Mouse (Mus musculus) large intestine, adult 2 months (tissue): ENCODE results near the gene Atrnl1. TPM values are rescaled to one million over a fixed set of nuclear protein-coding genes. Genes with fewer than 3 reads are reported as not detected.

Experiments
- DNase-seq: peaks from one replicate; pipeline ENCODE4 v3.0.0-alpha.2; 2012; ENCODE audit warnings: low read depth, low spot score
- WGBS: fragments of 180-500 bp; shearing (Covaris S2); methylation state at CpG from one replicate; pipeline ENCODE4 v1.1.7; 2018; 5-methylcytosine and 5-hydroxymethylcytosine counted together
- polyA plus RNA-seq: library from polyadenylated mRNA; depleted of rRNA; stranded (reverse); fragments of >200 nt; gene quantifications from 2 replicates; pipeline ENCODE4 v1.2.3, GENCODE M21; 2012

Gene Atrnl1
- polyA plus RNA-seq, 1 experiment: 6.8 TPM

DNA sequence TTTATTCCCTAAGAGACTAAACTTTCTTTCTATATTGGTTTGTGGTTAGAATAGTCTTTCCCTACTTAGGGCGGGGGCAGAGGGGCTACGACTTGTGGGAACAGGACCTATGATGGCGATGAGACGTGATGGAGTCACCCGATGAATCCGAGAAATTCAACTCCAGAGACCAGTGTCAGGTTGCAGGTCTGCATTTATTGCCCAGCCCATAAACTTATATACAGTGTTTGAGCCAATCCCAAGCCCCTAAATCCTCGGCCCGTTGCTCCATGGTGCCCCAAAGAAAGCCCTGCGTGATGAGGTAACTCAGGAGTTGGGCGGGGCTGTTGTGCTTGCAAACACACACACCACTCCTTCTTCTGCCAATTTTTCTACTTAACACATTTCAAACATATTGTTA is 4.5 kb upstream of the Atrnl1 start:
- DNase-seq: no peak
- WGBS: 52% methylated on average over 10 of the region's 10 CpGs

DNA sequence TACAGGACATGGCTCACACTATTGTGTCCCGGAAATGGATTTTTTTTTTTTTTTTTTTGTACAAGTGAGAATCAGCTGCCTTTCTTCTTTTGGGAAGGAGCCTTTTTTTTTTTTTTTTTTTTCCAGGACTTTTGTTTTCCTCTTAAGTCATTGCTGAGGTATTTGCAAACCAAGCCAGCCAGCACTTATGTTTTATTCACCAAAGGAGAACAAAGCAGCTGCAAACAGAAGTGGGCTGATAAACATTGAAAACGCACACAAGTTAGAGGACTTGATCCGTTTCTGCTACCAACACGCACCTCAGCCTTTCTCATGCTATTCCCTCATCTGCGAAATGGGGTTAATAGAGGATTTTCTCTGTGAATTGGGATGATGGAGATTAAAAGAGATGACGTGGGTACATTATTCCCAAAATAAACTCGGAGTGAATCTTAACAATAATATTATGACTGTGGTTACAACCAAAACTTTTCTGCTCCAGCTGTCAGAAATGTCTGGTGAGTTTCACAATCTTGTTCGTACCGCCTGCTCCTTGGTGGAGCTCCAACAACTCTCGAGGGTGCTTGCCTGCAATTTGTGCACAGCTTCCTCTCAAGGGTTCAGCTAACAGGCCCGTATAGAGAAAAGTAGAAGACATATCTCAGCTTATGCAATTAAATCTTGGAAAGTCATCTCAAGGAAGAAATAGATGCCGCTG is 1.3 kb upstream of the Atrnl1 start:
- 19% methylated on average over 12 of the region's 12 CpGs for WGBS
- DNase-seq: no peak

DNA sequence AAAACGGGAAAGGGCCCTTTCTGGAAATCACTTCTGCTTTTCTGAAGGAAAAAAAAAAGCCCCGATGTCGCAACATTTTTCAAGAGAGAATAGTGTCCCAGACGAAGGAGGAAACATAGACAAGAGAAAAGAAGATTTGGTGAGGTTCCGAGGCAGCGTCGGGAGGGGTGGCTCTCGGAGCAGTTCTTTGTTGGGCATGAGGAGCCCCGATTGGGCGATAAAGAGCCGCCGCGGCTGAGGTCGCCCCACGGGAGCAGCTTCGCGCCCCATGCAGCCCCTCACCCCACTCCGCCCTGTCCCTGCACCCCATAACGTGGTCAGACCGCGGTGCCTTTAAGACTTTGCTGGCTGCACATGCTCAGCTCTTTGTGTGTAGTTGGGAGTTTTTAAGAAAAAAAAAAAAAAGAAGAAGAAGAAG is 767 bp upstream of the Atrnl1 start:
- 1% methylated on average over 21 of the region's 21 CpGs for WGBS
- DNase-seq: no peak

DNA sequence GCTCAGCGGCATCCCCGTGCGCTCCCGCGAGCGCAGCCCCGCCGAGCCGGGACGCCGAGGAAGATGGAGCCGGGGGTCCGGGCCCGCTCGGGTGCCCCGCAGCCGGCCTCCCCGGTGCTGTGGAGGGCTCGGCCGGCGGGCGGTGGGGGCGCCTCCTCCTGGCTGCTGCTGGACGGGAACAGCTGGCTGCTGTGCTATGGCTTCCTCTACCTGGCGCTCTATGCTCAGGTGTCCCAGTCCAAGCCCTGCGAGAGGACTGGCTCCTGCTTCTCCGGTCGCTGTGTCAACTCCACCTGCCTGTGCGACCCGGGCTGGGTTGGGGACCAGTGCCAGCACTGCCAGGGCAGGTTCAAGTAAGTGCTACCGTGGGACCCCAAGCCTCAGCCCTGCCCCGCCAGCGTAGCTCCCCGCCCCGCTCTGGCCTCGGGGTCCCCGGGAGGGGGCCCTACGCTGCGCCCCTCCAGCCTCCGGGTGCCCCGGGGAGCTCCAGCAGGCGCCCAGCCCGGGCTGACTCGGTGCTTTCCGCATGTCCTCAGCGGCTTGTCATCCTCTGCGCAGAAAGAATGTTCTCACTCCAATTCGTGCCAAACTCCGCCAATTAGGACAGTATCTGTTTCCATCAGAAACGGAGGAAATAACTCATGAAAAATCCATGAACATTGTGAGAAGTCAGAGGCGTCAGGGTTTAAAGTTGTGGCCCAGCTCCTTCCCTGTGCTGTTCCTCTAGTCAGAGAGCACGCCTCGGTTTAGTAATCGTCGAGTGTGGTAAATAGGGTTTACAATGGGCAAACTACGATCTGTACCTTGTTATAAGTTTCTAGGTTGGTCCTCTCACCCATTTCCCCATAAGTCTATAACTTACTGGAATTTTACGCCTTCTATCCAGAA is 701 bp downstream of the Atrnl1 start:
- no peak for DNase-seq
- whole genome bisulfite sequencing: 1% methylated on average over 56 of the region's 57 CpGs

DNA sequence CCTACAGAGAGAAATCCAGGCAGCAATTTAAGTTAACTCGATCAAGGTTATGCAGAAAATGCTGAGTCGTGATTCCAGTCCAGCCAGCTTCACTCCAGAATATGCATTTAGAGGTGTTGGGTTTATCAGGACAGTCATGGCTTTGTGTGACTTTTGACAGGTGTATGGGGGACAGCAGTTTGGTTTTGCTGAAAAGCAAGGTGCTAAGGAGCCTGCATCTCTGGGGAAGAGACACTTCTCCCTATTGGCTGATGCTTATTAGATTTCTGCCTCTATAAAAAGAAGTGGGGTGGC is 1.3 kb downstream of the Atrnl1 start:
- no peak for DNase-seq
- WGBS: 10% methylated on average over 2 of the region's 2 CpGs

DNA sequence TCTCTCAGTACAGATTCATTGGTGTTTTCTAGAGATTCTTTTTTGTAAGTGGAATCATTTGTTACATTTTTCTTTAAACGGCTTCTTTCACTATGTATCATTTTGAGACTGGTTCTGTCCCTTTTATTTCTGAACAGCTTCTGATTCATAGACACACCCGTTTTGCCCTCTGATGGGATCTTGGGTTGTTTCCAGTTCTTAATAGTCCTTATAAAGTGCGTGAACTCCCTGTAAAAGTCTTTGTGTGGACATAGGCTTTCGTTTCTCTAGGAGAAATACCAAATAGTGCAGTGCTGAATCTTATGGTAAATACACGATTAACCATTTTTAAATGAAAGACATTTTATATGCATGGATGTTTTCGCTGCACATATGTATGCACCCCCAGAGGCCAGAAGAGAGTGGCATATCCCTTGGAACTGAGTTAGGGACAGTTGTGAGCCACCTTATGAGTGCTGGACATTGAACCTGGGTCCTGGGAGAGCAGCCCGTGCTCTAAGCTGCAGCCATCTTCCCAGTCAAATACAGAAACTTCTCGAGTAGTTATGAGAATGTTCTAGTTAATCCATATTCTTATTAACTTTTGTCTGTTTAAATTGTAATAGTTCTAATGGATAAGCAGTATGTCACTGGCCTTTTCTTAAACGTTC is 5.3 kb downstream of the Atrnl1 start:
- peak; percentile 80 for DNase-seq
- 28% methylated on average over 9 of the region's 9 CpGs for WGBS

DNA sequence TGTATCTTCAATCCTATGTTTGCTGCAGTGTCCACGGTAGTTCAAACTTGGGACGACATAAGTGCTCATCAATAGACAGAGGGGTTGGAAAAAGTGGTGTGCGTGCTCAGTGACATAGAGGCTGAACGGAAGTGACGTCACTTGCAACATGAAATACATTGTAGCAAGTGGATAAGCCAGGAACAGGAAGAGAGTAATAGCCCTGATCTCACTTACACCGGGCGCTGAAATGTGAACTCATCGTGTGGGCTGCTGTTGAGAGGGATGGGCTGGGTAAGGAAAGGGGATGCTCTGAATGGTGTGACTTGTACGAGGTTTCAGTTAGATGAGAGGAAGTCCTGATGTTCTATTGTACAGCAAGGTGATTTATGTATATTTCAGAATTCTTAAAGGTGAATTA is 8.3 kb downstream of the Atrnl1 start:
- DNase-seq: no peak
- WGBS: 86% methylated on average over 9 of the region's 9 CpGs

DNA sequence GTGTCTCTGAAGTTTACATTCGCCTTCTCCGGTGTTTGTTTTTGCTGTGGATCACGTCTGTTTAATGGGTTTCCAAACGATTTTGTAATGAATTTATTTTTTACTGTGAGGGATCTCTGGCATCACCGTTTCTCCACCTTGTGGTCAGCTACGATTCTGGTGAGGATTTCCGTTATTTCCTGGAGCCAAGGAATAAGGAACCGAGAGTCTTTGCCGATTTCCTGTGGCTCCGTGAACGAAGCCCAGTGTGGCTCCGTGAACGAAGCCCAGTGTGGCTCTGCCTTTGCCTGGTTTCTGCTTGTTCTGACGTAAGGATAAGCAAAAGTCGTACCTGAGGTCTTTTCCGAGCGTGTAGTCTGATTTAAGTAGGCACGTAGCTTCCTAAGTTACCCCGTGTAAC is 11.0 kb downstream of the Atrnl1 start:
- DNase-seq: no peak
- WGBS: 80% methylated on average over 19 of the region's 19 CpGs

DNA sequence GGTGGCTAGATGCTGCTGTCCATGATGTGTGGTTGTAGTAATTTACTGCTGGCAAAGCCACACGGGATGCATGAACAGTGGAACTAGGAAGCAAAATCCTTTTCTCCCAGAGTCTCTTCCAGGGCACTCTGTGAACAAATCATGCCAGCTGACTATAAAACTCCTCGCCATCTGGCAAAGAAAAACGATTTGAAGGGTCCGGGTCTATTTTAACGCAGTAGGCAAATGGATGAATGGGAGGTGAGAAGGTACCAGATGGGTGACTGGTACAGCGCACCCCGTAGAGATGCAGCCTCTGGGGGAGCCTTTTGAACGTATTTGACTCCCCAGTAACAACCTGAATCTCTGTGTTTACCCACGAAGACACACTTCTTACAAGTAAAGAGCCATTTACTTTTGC is 14.9 kb downstream of the Atrnl1 start:
- no peak for DNase-seq
- WGBS: 80% methylated on average over 9 of the region's 9 CpGs

DNA sequence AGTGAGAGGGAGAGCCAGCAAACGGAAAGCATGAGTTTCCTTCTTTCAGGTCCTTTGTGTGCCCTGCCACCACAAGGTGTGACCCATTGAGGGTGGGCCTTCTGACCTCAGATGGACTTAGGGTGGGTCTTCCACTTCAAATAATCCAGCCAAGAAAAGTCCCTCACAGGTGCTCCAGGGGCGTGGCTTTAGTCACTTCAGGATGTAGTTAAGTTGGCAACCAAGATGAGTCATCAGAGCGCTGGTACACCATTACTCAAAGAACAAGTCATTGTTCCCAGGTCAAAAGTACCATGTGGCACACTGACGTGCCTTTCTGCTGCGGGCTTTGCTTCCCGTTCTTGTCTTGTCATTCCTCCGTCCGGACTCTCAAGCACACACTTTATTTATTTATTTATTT is 16.4 kb downstream of the Atrnl1 start:
- 35% methylated on average over 8 of the region's 8 CpGs for WGBS
- peak; percentile 95 for DNase-seq

DNA sequence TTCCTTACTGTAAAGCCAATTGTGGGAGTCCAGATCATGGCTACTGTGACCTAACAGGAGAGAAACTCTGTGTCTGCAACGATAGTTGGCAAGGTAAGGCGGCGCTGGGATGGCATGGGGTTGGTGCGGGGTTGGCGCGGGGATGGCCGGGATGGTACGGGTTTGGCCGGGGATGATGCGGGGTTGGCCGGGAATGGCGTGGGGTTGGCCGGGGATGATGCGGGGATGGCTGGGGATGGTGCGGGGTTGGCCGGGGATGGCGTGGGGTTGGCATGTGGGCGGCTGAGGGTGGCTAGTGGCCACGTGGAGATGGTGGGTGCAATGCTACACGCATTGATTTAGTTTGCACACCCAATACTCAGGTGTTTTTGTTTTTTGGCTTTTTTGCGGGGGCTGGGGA is 31.7 kb downstream of the Atrnl1 start:
- 95% methylated on average over 21 of the region's 21 CpGs for WGBS
- DNase-seq: no peak

DNA sequence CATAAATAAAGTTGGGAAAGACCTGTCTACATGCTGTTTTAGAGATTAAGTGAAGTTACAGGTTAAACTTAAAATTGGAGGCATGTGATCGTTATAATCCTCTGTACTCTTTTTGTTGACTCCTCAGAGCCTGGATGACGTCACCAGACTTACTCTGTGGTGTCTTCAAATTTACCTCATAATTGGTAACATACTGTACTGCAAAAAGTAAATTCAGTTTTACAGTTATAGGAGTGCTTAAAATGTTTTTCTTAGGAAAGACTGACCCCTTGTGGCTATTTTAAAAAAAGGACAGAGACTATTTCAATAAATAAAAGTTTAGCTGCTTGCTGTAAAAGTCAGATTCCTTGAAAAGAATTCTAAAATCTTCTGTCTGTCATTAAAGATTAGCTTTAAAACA is 32.1 kb downstream of the Atrnl1 start:
- 27% methylated on average over 2 of the region's 2 CpGs for WGBS
- DNase-seq: no peak

DNA sequence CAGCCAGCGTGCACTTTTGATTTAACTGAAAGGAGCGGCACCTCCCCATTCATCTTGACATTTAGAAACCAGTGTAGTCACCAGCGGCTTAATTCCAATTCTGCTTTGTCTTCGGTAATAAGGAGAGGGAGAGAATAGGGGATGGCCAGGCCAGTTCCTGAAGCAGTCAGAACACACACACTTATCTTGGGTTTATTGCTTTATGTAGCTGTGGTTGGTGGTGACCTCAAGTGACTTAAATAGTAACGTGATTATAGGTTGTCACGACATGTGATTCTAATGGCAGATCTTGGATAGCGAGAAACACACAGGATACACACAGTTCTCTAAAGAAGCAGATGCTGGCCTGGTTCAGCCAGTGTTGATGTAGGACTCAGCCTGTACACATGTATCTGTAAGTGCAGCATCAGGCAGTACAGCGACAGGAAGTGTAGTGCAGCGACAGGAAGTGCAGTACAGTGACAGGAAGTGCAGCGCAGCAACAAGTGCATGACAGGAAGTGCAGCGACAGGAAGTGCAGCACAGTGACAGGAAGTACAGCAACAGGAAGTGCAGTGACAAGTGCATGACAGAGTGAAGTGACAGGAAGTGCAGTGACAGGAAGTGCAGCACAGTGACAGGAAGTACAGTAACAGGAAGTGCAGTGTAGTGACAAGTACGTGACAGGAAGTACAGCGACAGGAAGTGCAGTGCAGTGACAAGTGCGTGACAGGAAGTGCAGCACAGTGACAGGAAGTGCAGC is 37.5 kb downstream of the Atrnl1 start:
- WGBS: 83% methylated on average over 14 of the region's 14 CpGs

DNA sequence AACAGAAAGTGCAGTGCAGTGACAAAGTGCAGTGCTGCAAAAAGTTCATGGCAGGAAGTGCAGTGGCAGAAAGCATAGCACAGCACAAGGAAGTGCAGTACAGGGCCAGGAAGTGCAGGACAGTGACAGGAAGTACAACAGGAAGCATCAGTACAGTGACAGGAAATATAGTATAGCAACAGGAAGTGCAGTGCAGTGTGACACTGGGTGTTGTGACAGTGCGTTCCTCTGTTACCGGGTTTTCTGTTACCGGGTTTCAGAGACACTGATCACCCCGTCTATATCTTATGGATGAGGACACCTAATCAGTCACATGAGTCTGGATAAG is 38.1 kb downstream of the Atrnl1 start:
- over 99% methylated on average over 4 of the region's 4 CpGs for WGBS
- DNase-seq: no peak

More for the DNA sequence above, 37.5 kb downstream of the Atrnl1 start:
- no peak for DNase-seq

DNA sequence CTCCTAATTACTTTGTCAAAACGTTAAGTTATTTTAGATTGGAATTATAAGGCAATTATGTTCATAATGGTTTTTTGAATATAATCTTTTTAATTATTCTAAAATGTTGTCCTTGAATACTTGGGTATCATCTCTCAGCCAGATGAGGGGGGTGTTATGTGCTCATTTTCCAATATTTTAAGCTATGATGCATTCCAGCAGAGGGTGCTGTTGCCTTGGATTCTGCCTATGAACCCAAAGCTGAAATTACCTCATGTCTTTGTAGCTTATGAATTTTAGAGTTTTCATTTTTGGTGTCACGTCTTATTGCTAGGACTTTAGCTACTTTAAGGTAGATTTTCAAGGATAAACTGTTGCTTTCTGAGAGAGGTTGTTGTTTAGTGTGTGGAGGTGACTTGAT is 44.2 kb downstream of the Atrnl1 start:
- 68% methylated on average over 2 of the region's 2 CpGs for WGBS
- DNase-seq: no peak

DNA sequence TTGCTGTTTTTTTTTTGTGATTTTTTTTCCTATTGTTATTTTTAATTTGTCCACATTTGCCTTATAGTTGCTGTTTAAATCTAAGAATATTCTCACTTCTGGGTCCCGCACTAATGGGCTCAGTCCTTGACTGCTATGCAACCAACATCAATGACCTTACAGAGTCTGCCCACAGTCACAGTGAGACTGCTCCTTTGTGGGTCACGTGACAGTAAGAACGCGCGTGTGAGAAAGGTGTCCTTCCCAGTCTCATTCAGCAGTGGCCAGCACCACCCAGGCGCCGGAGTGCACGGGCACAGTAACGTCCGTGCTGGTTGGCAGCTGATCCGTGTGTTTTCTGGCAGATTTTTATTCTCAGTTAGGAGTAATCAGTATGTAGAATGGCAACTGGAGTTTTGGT is 44.7 kb downstream of the Atrnl1 start:
- no peak for DNase-seq
- WGBS: 94% methylated on average over 11 of the region's 11 CpGs

DNA sequence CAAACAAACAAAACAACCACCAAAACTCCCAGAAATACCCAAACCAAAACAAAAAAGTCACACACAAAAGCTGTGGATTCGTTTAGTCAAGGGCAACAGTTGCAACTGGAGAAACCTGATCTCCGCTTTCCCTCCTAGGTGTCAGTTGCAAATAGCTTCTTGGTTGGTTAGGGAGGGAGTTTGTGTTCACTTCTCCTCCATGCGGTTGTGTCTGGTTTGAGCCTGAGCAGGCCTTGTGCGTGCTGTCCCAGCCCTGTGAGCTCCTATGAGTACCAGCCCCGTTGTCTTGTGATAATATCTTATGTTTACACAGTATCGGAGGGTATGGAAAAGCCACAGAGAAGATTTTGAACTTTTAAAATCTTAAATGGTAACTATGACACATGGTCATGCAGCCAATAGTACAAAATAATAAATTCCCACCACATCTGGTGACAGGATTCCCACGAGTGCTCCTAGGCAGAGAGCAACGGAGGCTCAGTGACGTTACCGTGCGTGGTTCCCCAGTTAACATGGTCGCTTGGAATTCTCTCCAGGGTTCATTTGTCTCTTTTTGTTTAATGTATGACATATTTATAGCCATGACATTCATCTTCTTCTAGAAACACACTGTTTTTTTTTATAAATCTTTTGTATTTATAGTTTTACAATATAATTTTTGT is 46.7 kb downstream of the Atrnl1 start:
- 81% methylated on average over 12 of the region's 12 CpGs for WGBS
- DNase-seq: no peak

DNA sequence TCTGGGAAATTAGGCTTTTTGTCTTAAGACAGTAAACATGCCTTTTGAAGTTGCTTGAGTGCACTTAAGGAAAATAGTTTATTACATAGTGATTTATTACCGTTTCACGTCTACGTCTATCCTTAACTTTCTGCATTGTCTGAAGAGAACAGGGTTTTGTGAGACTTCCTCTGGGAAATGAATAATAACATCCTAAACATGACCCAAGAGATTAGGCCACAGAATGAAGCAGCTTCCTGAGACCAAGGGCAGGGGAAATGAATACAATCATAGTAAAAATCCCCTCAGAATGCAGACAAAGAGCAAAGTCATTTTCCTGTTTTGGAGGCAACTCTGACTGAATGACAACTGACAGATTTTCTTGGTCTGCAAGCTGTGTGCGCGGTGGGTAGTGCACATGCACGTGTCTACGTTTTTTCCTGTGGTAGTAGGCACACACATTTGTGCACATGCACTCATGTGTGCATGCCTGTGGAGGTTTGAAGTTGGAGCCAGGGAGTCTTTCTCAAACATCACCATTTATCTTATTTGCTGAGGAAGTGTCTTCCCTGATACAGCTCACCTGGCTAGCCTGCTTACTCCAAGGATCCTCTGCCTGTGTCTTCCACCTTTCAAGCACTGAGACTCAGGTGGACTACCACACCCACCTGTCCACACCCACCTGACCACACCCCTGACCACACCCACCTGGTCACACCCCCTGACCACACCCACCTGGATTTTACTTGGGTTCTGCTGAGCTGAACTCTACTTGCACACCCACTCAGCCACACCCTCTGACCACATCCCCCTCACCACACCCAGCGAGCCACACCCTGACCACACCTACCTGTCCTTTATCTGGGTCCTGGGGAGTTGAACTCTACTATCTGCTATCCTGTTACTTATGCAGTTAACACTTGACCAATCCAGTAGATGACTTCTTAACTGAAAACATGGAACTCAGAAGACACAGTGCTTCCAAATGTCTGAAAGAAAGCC is 47.6 kb downstream of the Atrnl1 start:
- 82% methylated on average over 8 of the region's 8 CpGs for WGBS
- DNase-seq: no peak

DNA sequence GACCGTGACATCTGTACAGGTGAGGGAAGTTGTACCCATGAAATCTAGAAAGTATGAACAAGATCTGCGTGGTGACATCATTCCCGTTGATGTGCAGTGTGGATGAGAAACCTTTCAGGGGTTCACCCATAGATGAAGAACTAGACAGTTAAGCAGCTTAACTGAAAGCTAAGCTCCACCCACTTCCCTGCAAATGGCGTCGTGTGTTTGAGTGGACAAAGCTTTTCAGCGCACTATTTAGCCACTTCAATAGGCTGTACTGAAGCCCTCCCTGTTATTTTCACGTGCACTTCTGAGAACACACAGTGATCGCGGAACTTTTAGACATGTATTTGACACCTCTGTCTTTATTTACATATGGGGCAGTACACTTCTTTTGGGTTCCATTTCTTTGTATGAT is 56.2 kb downstream of the Atrnl1 start:
- 89% methylated on average over 9 of the region's 9 CpGs for WGBS
- DNase-seq: no peak
